Mouse (Mus musculus) ES-Bruce4 (cell line): ENCODE data around the gene Adat3.

Experiments used
- CTCF ChIP-seq: IDR thresholded peaks from one replicate; pipeline ENCODE4 v1.8.1; 2011; ENCODE audit warnings: low read depth, low read length
- EP300 ChIP-seq: IDR thresholded peaks from 2 replicates; pipeline ENCODE4 v1.6.1; 2011; ENCODE audit warnings: low read depth, low read length; ENCODE audit not compliant: insufficient read depth
- POLR2A ChIP-seq: IDR thresholded peaks from one replicate; pipeline ENCODE4 v1.8.1; 2011; ENCODE audit warnings: low read length; ENCODE audit not compliant: insufficient read depth

DNA sequence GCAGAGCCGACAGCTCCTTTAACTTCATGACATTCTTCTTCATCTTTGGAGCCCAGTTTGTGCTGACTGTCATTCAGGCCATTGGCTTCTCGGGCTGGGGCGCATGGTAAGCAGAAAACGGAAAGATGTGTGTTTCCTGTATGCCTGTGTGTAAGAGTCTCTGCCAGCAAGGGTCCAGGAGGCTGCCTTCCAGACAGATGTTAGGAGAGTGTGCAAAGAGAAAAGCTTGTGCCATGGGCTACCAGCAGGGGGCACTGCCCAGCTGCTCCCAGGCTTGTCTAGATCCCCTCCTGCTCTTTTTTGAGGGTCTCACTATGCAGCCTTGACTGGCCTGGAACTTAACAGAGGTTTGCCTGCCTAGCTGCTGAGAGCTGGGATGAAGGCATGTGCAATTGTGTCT lies 8.3 kb downstream of the Adat3 start:
- TF ChIP-seq POLR2A = no peak
- no peak for TF ChIP-seq CTCF
- TF ChIP-seq EP300 = no peak
